Mouse (Mus musculus): Measurements from ENCODE around the gene Gm21497.
"Not testable (repeated sequence)": the region's sequence is repeated elsewhere in the genome, so short reads cannot be mapped to it uniquely, and the experiment has no call there.

Gm21497 gene

GRCm38 (mm10) chrY:61646446-61646845, at the start of gene Gm21497:
Gene Gm21497, plus strand, starts transcription at chrY:61646746.
- DNase-seq, result not testable (repeated sequence)
